Mouse (Mus musculus) adrenal gland, adult 18-20 months (tissue): ENCODE measurements around the gene Hnrnpr. TPM values are rescaled to one million over a fixed set of nuclear protein-coding genes. Genes with fewer than 3 reads are reported as not detected.

ENCODE experiments used
- DNase-seq, 2 experiments: peaks; one replicate each; pipeline ENCODE4 v3.0.0; 2021 to 2022; ENCODE audit warnings: low spot score in 2 of 2
- long read RNA-seq, 2 experiments: library from polyadenylated mRNA; stranded (forward); transcript quantifications; one replicate each; pipeline ENCODE4 v2.0.0; 2021
- total RNA-seq, 2 experiments: library from RNA; stranded (reverse); gene quantifications; 1 replicate in 1 of 2; 2 replicates in 1 of 2; pipeline ENCODE4 v1.2.3; 2021

Hnrnpr gene
- 10 to 100 TPM; 52.2 to 64.3 TPM for total RNA-seq
- long read RNA-seq, experiment 1, full-length matches to known transcripts, result 59 of 68 reads
- long read RNA-seq, experiment 1, partial matches to known transcripts, result 0 of 68 reads
- long read RNA-seq, experiment 1, other reads (novel, unspliced or antisense), result 9 of 68 reads
- long read RNA-seq, experiment 2, full-length matches to known transcripts, result 193 of 211 reads
- long read RNA-seq, experiment 2, partial matches to known transcripts, result 13 of 211 reads
- long read RNA-seq, experiment 2, other reads (novel, unspliced or antisense), result 5 of 211 reads

DNA sequence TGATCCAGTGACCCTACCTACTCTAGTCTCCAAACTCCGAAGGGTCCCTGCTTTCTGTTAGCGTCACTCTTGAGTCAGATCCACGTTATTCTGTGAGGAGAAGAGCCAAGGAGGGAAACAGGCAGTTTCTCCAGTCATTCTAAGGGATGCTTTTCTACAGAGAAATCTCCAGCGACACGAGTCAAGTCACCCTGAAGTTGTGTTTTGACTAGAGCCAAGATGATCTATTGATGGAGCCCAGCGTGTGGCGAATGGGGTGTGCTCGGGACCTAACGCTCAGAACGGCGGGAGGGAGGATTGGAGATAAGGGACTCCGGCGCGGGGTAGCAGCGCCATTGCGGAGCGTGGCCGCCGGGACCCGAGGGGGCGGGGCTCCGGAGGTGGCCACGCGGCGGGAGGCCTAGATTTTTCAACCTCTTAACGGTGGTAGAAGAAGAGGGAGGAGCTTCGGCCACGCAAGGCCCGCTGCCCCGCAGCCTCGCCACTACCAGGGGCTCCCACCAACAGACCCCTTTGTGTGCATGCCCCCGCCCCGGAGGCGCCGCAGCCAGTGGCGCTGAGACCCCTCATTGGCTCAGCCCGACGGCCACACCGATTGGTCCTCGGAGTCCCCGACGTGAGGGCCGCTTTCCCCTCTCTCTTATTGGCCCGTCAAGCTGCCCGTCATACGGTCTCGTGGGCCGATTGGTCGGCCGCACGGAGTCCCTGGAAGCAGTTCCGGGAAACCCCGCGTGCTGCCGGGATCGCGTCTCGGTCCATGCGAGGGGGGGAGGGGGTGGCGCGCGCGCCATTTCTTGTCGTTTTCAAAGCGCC is at the start of gene Hnrnpr:
TSS of gene Hnrnpr (plus strand) at position 714 of the 813 bp plus-strand sequence.
- peak; percentile 98 to 99 for DNase-seq

DNA sequence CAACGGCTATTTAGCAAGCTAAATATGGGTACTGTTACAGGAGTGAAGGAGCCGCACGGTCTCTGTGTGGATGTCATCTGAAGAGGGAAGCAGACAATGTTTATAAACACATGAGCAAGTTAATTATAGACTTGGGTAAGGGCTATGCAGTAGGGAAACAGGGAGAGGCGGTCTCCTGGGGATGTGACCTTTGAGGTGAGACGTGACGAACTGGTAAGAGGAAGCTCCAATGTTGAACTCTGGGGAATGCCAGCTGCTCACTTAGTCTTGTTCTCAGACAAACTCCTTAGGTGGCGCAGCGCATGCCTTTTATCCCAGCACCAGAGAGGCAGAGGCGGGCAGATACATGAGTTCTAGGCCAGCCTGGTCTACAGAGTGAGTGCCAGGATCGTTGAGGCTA is 48.8 kb upstream of the Hnrnpr start:
- no peak for DNase-seq

DNA sequence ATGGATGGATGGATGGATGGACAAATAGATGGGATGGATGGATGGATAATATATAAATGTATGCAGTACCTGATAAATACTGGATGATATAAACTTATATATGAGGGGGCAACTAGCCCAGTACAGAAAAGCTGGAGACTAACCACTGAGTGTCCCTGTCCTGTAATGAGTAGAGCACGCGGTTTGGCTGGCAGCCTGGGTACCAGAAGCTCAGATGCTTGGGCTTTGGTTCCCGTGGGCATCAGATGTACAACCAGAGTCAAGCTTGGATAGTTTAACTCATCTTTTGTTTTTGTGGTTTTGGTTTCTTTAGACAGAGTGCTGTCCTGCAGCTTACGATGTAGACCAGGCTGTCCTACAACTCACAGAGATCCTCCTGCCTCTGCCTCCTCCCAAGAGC is 47.2 kb upstream of the Hnrnpr start:
- no peak for DNase-seq

DNA sequence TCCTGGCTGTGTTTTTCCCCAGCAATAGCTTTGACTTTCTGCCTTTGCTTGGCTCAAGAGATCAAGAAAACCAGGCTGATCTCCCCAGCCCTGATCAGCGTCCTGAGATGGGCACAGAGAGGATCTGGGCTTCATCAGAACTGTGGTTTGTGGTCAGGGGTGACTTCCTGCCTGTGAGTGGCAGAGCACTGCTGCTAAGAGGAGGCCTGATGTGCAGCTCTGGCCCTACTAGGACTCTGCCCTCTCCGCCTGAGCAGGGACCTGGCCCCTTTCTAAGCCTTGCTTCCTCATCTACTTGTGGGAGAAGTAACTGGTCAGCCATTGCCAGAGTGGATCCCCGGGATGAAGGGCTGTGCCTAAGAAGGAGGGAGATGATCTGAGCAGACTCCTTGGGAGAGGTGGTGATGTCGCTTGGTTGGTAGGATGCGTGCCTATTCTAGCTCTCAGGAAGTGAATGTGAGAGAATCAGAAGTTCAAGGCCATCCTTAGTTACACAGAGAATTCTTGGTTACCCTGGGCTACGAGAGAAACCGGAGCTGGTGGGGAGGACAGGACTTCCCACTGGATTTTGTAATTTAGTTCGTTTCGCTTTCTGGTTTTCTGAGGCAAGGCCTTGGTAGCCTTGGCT is 43.9 kb upstream of the Hnrnpr start:
- DNase-seq, result no peak

DNA sequence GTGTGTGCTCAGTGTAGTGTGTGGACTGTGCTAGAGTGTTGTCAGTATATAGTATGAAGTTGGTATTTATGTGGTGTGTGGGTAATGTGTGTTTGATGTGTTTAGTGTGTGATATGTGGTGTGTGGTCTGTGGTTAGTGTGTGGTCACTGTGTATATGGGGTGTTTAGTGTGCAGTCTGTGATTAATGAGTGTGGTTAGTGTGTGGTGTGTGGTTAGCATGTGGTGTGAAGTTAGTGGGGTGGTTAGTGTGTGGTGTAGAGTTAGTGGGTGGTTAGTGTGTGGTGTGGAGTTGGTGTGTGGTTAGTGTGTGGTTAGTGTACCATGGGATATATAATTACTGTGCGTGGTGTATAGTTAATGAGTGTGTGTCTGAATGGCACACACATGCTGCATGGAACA is 41.8 kb upstream of the Hnrnpr start:
- DNase-seq, result no peak

DNA sequence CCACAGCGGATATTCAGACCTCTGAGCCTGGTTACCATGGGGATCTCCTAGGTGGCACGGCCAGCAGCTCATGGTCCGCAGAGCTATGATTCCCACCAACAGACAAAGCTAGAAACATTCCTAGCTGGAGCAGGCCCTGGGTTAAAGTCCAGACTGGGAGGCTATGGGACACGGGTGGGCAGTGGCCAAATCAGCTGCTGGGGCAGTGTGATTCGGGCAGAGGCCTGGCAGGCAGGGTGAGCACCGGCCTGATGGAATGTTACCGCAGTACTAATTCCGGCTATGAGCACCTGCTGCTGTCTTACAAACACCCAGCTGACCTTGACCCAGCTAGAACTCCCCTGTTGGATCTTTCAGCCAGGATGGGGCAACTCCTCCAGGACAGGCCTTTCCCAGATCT is 40.1 kb upstream of the Hnrnpr start:
- no peak for DNase-seq

DNA sequence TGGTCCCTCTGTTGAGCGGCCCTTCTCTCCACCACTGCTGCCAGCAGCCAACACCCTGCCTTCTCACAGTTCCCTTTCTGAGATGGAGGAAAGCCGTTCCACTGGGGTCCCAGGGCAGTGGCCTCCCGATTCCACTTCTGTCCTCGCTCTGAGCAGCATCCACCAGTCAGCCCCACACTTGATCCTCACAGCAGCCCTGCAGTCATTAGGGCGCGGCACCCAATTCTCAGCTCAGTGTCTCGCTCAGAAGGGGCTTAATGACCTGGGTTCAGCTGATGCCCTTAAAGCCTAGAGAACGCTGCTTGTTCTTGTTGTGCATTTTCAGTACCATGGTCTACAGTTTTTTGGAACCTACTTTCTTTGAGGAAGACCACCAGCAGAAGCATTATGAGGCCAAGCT is 29.6 kb upstream of the Hnrnpr start:
- DNase-seq, result no peak

DNA sequence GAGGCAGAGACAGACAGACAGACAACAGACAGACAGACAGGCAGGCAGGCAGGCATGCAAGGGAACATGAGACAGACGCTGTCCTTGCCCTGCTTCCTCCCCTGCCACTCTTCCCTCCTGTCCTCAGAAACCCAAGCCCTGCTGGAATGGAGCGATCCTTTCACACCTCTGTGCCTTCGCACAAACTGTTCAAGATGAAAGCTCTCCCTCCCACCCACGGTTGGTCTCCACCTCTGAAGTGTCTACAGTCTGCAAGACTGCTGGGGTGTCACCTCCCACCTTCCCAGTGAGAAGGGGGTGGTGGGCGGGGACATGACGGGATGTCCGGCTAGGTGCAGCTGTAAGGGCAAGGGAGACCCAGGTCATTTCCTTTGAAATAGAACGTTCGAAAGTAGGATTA is 29.1 kb upstream of the Hnrnpr start:
- DNase-seq, result no peak

DNA sequence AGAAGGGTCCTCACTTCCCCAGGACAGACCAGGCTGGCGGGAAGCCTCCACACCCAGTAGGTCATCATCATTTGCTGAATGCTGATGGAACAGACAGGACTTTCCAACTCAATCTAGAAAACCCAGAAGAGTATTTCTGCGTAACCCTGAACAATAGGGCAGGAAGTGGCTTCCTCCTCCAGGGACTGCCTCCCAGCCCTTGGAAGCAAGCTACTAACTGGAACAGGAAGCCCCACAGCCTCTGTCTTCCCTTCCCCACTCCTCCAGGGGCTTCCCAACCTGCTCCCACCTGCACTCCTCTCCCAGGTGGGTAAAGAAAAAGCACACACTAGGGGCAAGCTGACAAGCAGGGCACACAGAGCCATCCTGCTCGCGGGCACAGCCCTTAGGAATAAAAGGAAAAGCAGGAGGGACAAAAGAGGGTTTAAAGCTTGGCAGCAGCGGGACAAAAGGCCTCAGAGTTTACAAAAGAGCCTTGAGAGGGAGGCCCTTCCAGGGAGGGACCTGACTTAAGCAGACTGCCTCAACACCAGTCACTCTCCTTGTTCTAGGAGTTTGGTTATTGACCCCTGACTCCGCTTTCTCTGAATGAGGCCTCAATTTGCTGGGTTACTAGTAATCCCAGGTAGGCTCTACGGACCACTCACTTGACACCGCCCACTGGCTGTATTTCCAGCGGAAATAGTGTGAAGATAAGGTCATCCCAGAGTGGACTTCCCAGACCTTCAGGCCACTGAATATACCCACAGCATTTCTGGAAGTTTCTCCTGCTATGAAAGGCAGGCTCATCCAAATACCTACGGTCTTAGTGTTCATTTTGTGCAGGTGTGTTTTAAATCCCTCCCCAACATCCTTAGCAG is 27.9 kb upstream of the Hnrnpr start:
- no peak for DNase-seq

DNA sequence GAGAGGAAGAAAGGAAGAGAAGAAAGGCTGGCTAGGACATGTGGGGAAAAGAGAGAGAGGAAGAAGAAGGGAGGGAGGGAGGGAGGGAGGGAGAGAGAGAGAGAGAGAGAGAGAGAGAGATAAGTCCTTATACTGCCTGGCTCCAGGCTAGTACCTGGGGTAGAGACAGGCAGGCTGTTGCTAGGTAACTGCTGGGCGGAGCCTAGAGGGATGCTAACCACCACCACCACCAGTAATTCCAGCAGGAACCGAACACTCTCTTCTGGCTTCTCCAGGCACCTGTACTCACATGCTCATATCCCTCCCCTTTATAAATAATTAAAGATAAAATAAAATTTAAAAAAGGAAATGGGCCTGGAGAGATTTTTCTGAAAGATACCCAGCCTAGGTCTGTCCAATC is 27.0 kb upstream of the Hnrnpr start:
- DNase-seq, result no peak

DNA sequence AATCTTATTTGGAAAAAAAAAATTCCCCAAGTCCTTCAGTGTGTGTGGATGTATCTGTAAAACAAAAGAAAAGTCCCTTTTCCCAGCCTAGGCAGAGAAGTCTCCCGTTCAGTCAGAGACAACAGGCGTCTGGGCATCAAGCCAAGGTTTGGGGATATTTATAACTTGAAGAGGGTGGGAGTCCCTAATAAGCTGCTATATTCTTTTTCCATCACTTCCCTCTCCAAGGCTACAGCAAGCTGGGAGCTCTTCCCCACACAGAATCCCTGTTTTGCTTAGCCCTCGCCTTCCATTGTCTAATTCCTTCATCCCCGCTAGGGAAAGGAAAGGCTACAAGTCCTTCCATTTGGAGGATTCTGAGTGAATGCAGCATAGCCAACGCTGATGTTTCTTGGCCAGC is 26.3 kb upstream of the Hnrnpr start, which contains the start of gene Zfp46:
TSS of gene Zfp46 (plus strand) at position 229 of the 400 bp plus-strand sequence.
- DNase-seq, result peak; percentile 59

DNA sequence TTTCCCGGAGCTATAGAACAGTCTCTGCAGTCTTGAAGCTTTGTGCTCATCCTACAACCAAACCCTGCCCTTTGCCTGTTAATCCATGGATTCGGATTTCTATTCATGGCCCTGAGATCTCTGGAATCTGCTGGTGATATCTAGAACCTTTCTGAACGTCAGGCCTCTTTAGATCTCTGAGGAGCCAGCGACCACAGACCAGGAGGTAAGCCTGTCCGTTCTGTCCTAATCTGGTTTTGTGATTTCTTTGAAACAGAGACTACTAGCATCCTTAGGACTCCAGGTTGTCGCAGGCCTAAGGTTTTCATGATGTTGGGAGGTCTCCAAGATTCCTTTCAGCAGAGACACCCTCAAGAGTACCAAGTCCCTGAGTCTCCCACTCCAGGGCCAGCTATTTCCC is 25.9 kb upstream of the Hnrnpr start:
- DNase-seq, result no peak

DNA sequence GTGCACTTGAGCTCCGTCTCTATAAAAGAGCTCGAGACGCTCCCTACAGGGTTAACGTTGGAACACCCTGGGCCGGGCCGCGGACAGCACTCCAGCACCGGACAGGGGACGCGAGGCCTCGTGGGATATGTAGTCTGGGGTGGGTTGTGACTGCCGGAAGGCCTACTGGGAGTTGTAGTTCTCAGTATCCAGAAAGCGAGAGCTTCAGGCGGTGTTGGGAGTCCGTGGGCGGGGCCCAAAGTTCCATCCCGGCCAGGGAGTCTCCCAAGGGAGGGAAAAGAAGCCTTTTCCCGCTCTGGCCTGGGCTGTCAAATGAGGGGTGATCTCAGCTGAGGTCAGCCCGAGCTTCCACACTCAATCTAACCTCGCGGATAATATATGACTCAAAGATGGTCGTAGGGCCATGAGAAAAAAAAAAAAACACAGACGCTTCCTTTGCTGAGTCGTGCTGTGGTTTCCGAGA is 25.4 kb upstream of the Hnrnpr start:
- DNase-seq, result peak; percentile 83 to 84

DNA sequence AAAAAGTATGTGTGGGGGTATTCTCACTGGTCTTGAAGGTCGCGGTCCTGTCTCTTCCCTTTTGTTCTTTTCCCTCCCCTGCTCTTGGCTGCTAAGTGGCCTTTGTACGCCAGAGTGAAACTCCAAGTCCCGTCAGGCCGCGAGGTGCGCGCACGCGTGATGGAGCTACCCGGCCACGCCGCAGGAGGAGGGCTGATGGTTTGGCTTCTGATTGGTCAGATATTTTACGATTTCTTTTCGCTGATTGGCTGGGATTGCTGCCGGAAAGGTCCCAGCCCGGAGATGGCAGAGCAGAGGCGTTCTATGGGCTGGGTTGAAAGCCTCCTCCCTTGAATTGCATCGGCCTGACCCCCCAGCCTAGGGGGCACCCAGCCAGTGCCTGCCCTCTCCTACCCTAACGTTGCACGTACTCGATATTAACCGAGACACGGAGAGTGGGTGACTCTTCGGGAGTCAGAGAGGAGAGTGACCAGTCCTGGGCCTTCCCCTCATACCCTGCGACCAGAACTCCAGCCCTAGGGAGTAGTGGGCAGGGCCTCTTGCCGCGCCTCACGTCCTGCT is 24.9 kb upstream of the Hnrnpr start:
- DNase-seq, result peak; percentile 85 to 87

DNA sequence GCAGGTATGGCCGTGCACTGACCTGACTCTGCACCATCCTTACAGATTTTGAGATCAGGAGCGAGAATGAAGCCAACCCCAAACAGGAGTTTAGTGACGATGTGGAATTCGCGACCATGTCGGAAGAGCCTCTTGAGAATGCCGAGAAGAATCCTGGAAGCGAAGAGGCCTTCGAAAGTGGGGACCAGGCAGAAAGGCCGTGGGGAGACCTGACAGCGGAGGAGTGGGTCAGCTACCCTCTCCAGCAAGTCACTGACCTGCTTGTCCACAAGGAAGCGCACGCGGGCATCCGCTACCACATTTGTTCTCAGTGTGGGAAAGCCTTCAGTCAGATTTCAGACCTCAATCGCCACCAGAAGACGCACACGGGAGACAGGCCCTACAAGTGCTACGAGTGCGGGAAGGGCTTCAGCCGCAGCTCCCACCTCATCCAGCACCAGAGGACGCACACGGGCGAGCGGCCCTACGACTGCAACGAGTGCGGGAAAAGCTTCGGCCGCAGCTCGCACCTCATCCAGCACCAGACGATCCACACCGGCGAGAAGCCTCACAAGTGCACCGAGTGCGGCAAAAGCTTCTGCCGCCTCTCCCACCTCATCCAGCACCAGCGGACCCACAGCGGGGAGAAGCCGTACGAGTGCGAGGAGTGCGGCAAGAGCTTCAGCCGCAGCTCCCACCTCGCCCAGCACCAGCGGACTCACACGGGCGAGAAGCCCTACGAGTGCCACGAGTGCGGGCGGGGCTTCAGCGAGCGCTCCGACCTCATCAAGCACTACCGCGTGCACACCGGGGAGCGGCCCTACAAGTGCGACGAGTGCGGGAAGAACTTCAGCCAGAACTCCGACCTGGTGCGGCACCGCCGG is 20.6 kb upstream of the Hnrnpr start:
- DNase-seq, result no peak

DNA sequence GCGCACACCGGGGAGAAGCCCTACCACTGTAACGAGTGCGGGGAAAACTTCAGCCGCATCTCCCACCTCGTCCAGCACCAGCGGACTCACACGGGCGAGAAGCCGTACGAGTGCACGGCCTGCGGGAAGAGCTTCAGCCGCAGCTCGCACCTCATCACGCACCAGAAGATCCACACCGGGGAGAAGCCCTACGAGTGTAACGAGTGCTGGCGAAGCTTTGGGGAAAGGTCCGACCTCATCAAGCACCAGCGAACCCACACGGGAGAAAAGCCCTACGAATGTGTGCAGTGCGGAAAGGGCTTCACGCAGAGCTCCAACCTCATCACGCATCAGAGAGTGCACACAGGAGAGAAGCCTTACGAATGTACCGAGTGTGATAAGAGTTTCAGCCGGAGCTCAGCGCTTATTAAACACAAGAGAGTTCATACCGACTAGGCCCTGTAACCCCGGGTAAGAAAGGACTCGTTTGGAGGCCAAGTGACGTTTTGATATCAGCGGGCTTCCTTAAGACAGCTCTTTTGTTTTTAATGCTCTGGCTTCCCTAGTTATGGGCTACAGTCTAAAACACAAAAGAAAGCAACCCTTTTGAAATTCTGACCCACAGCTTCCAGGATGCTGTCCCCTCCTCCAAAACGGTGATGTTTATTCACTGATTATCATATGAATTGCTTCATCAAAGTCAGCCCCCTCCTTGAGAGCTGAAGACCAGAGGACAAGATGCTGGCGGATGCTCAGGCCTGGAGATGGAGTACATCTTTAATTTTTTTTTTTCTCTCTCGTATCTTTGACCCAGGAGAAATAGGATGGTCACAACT is 19.8 kb upstream of the Hnrnpr start:
- DNase-seq, result no peak

DNA sequence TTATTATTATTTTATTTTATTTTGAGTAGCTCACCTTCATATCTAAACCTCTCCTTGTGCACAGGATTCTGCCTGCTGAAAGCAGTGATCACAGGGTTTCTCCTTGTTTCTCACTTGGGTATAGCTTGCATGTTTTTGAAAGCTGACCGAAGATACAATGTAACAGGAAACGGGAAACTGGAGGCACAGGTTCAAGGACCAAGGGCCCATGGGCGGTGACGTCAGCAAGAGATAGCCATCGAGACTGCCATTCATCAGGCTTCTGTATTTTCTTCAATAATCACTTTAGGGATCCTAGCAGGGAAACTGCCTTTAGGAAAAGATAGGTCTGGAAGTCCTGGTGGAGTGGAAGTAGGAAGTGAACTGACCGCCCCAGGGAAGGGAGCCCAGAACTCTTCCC is 19.1 kb upstream of the Hnrnpr start:
- DNase-seq, result no peak

DNA sequence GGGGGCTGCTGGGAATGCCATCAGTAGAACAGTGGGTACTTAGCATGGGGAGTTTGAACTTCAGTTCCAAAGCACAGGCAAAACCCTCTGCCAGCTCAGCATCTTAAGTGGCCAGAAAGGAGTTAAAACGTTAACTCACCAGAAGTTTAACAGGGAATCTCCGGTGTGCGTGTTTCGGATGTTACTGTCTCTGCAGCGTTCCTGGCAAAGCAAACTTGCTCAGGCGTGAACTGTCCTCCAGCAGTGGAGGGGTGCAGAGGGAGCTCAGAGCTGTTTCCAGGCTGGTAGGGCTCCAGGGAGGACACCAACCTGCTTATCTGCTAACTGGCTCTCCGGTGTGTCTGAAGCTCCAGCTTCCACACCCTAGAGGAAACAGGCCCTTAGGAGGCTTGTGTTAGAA is 14.8 kb upstream of the Hnrnpr start:
- no peak for DNase-seq

DNA sequence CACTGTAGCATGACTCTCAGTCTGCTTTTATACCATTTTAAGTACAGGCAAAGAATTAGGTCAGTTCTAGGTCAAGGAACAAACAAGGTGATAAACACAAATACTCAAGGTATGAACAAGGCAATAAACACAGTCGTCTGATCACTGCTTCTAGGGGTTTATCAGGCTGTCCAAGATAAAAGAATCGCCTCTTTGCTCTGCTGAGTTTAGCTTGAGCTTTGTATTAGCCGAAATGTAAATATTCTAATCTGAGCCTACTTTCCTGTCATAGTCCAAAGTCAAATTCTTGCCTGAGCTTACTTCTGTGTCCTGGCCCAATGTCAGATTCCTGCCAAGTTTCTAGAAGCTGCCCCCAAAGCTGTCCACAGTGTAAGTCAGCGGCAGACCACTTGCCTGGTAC is 8.3 kb upstream of the Hnrnpr start:
- no peak for DNase-seq
